In genomic region chr1:91428614-91429013, GRCm38 (mm10) we compare ENCODE assay signal across 8 mouse cellular contexts. TPM values are rescaled to one million over a fixed set of nuclear protein-coding genes. Genes with fewer than 3 reads are reported as not detected.
DNase-seq lines count a peak whose midpoint lies in the region; TF ChIP-seq lines count a peak whose summit lies in the region.
"Had no signal": no experiment of that assay in that cellular context is flagged by ENCODE, and none has a peak within 500 bp of the region (broad histone marks: within the 10 kb centered on the region; RNA-seq: fewer than 3 reads in every experiment).

No protein-coding gene starts in this region.

- TF ChIP-seq CTCF in layer of hippocampus, adult 2 months (conservative IDR thresholded peaks at IDR 0.05): peak; percentile 91

- no peak overlapping the region for H3K27ac ChIP-seq in forebrain, embryonic 10.5 days
- no peak overlapping the region for H3K27ac ChIP-seq in layer of hippocampus, adult 2 months
- H3K27ac ChIP-seq: macrophage had no signal

- H3K4me1 ChIP-seq in forebrain, embryonic 10.5 days: no peaks in the 10 kb centered on the region

- peak; percentile 33 for DNase-seq in MEL-GATA-1-ER (ENCODE audit: extremely low read depth, low read depth)
- DNase-seq in c-Kit-negative CD71-positive TER-119-positive erythroid progenitor cells, embryonic 14.5 days (ENCODE audit: low read depth, low spot score): peak; percentile 25
- DNase-seq in forebrain, embryonic 10.5 days (ENCODE audit: extremely low spot score, low spot score): peak; percentile 64
- peak; percentile 83 to 89 for DNase-seq in heart, postnatal 36 days
- DNase-seq in layer of hippocampus, adult 2 months (ENCODE audit: low spot score in 2 of 2): peak; percentile 67 to 79
- peak; percentile 80 to 87 for DNase-seq in lung, postnatal 4 days
- peak; percentile 54 for DNase-seq in spleen, adult 12 weeks (ENCODE audit: low spot score)

- no peaks in the 10 kb centered on the region for H3K36me3 ChIP-seq in forebrain, embryonic 10.5 days (replicated peaks)

- H3K4me3 ChIP-seq in forebrain, embryonic 10.5 days: no peak overlapping the region
- no peak overlapping the region for H3K4me3 ChIP-seq in layer of hippocampus, adult 2 months

- WGBS in forebrain, embryonic 10.5 days: 56% methylated on average over 4 of the region's 4 CpGs

- no peaks in the 10 kb centered on the region for H3K9me3 ChIP-seq in forebrain, embryonic 10.5 days

- intact Hi-C loops in heart, postnatal 36 days (cut with DNase I): loop anchor here (1.0 kb wide), 2 partner anchors 31 to 55 kb away; partner anchors contain the start of gene Per2

- no peaks in the 10 kb centered on the region for H3K27me3 ChIP-seq in forebrain, embryonic 10.5 days (ENCODE audit: poor library complexity, severe bottlenecking)

RNA-seq across cellular contexts. Expression of gene Hes6, which starts 14.8 kb away (rescaled TPM):
- 156 and 177 TPM in 2 replicates for polyA plus RNA-seq in forebrain, embryonic 10.5 days (2016; fragmentation: Nextera tagmentation; extraction: Ambion mirVana)
- 10 to 100 TPM; 18.0 to 20.1 TPM for total RNA-seq in heart, postnatal 36 days (2021)
- total RNA-seq in layer of hippocampus, adult 2 months (2021): 10 to 100 TPM; 15.4 to 15.7 TPM

RNA-seq across cellular contexts. Expression of gene Ilkap, which starts 30.0 kb away (rescaled TPM):
- polyA plus RNA-seq in forebrain, embryonic 10.5 days (2016; fragmentation: Nextera tagmentation; extraction: Ambion mirVana): 168 and 176 TPM in 2 replicates
- total RNA-seq in heart, postnatal 36 days (2021): 10 to 100 TPM; 47.4 to 51.9 TPM
- total RNA-seq in layer of hippocampus, adult 2 months (2021): 10 to 100 TPM; 66.6 to 67.9 TPM

RNA-seq across cellular contexts. Expression of gene Per2, which starts 30.5 kb away (rescaled TPM):
- polyA plus RNA-seq in forebrain, embryonic 10.5 days (2016; fragmentation: Nextera tagmentation; extraction: Ambion mirVana): 1.3 and 1.6 TPM in 2 replicates
- 10 to 100 TPM in 1 of 2 experiments, 1 to 10 TPM in 1; 7.9 to 13.5 TPM for total RNA-seq in heart, postnatal 36 days (2021)
- 10 to 100 TPM; 21.2 to 27.5 TPM for total RNA-seq in layer of hippocampus, adult 2 months (2021)

Comparison
In these comparisons a context has a peak if more than half of its experiments do, and no peak if none do; other contexts are left out.
1. DNase-seq: peak in every context shown above with its lines; median percentile 86 in heart, postnatal 36 days; 84 in lung, postnatal 4 days; 73 in layer of hippocampus, adult 2 months; 64 in forebrain, embryonic 10.5 days; 54 in spleen, adult 12 weeks; 33 in MEL-GATA-1-ER; 25 in c-Kit-negative CD71-positive TER-119-positive erythroid progenitor cells, embryonic 14.5 days.